Mouse (Mus musculus): ENCODE measurements at regions not wholly inside any gene's neighbourhood (a gene's known extent, or its start where the extent isn't known, plus 50 kb on each side); places are given as distances from the start of the nearest gene placed in this dataset.

- TF ChIP-seq SMC3 (IDR thresholded peaks at IDR 0.05; ENCODE audit: low read depth, low read length) (no peak), TBP (conservative IDR thresholded peaks at IDR 0.05; ENCODE audit: low read depth, low read length) (no peak), USF1 (IDR thresholded peaks at IDR 0.05; ENCODE audit: low read depth, low read length) (no peak), MEF2A (IDR thresholded peaks at IDR 0.05; ENCODE audit: borderline replicate concordance, low read depth, low read length) (no peak), UBTF (IDR thresholded peaks at IDR 0.05; ENCODE audit: low read depth, low read length) (no peak), E2F4 (IDR thresholded peaks at IDR 0.05; ENCODE audit: insufficient replicate concordance, low read depth, low read length) (no peak), CHD2 (IDR thresholded peaks at IDR 0.05; ENCODE audit: low read length) (no peak), RCOR1 (conservative IDR thresholded peaks at IDR 0.05; ENCODE audit: low read depth, low read length) (no peak), PAX5 (IDR thresholded peaks at IDR 0.05; ENCODE audit: low read length) (no peak), MAX (IDR thresholded peaks at IDR 0.05; ENCODE audit: low read length) (no peak), ZC3H11A (IDR thresholded peaks at IDR 0.05; ENCODE audit: low read depth, low read length) (no peak), USF2 (conservative IDR thresholded peaks at IDR 0.05; ENCODE audit: low read depth, low read length) (no peak), MYC (IDR thresholded peaks at IDR 0.05; ENCODE audit: low read depth, low read length) (no peak), IRF4 (IDR thresholded peaks at IDR 0.05; ENCODE audit: low read depth, low read length) (no peak), MAZ (IDR thresholded peaks at IDR 0.05; ENCODE audit: low read depth, low read length) (no peak), MXI1 (IDR thresholded peaks at IDR 0.05; ENCODE audit: low read depth, low read length) (no peak), NELFE (IDR thresholded peaks at IDR 0.05; ENCODE audit: low read depth, low read length) (no peak), JUND (conservative IDR thresholded peaks at IDR 0.05; ENCODE audit: low read depth, low read length) (no peak)
- DNase-seq (ENCODE audit: extremely low read depth): no peak
These were observed 83.4 kb upstream of the Mylip start for GRCm38 (mm10) chr13:45306177-45306576.

GRCm38 (mm10) chr13:45307226-45307625, 82.3 kb upstream of the Mylip start:
- H3K79me2 ChIP-seq (replicated peaks; ENCODE audit: control insufficient read depth, extremely low read depth, insufficient read depth, poor library complexity, severe bottlenecking): no peaks in the 10 kb centered on the region
- dilution Hi-C loops (cut with MboI; ENCODE audit: extremely low pct_ligation_motif_present, extremely low pct_unique_long_range_greater_than_20kb, low sequenced_read_pairs) (no loop called here), in situ Hi-C loops (cut with MboI; ENCODE audit: low pct_ligation_motif_present, low pct_unique_long_range_greater_than_20kb, low sequenced_read_pairs) (no loop called here)
- H3K9me3 ChIP-seq (replicated peaks; ENCODE audit: low read length): no peaks in the 10 kb centered on the region
- no peaks in the 10 kb centered on the region for H3K4me1 ChIP-seq (ENCODE audit: control insufficient read depth in 1 of 2, insufficient read depth in 2 of 2)
- no peaks in the 10 kb centered on the region for H3K36me3 ChIP-seq (replicated peaks in 1 of 2; ENCODE audit: control insufficient read depth in 1 of 2, insufficient read depth in 1 of 2, low read length in 1 of 2)
- no peak overlapping the region for H3K4me3 ChIP-seq (replicated peaks in 1 of 3; ENCODE audit: low read depth in 2 of 3, low read length in 2 of 3, poor library complexity in 1 of 3)
- TF ChIP-seq EP300 (IDR thresholded peaks at IDR 0.05; ENCODE audit: low read length) (no peak), MEF2A (IDR thresholded peaks at IDR 0.05; ENCODE audit: borderline replicate concordance, low read depth, low read length) (no peak), MXI1 (IDR thresholded peaks at IDR 0.05; ENCODE audit: low read depth, low read length) (no peak), UBTF (IDR thresholded peaks at IDR 0.05; ENCODE audit: low read depth, low read length) (no peak)
- H3K27ac ChIP-seq (ENCODE audit: insufficient read depth, low read depth): no peak overlapping the region
- no peak overlapping the region for H3K4me2 ChIP-seq (ENCODE audit: insufficient read depth, low read depth, poor library complexity, severe bottlenecking)
- no peaks in the 10 kb centered on the region for H3K27me3 ChIP-seq (replicated peaks)
- H3K9ac ChIP-seq (ENCODE audit: insufficient read depth, low read depth): no peak overlapping the region
- no peak for DNase-seq (ENCODE audit: extremely low read depth)

More at GRCm38 (mm10) chr13:45306177-45306576, 83.4 kb upstream of the Mylip start:
- H3K79me2 ChIP-seq (replicated peaks; ENCODE audit: control insufficient read depth, extremely low read depth, insufficient read depth, poor library complexity, severe bottlenecking): no peaks in the 10 kb centered on the region
- no peaks in the 10 kb centered on the region for H3K9me3 ChIP-seq (replicated peaks; ENCODE audit: low read length)
- no peak overlapping the region for H3K4me2 ChIP-seq (ENCODE audit: insufficient read depth, low read depth, poor library complexity, severe bottlenecking)
- no peaks in the 10 kb centered on the region for H3K27me3 ChIP-seq (replicated peaks)
- no peak overlapping the region for H3K27ac ChIP-seq (ENCODE audit: insufficient read depth, low read depth)
- no peaks in the 10 kb centered on the region for H3K4me1 ChIP-seq (ENCODE audit: control insufficient read depth in 1 of 2, insufficient read depth in 2 of 2)
- no peaks in the 10 kb centered on the region for H3K36me3 ChIP-seq (replicated peaks in 1 of 2; ENCODE audit: control insufficient read depth in 1 of 2, insufficient read depth in 1 of 2, low read length in 1 of 2)
- no peak overlapping the region for H3K9ac ChIP-seq (ENCODE audit: insufficient read depth, low read depth)
- no peak overlapping the region for H3K4me3 ChIP-seq (replicated peaks in 1 of 3; ENCODE audit: low read depth in 2 of 3, low read length in 2 of 3, poor library complexity in 1 of 3)
- dilution Hi-C loops (cut with MboI; ENCODE audit: extremely low pct_ligation_motif_present, extremely low pct_unique_long_range_greater_than_20kb, low sequenced_read_pairs) (no loop called here), in situ Hi-C loops (cut with MboI; ENCODE audit: low pct_ligation_motif_present, low pct_unique_long_range_greater_than_20kb, low sequenced_read_pairs) (no loop called here)

Measured in CH12.LX (cell line).